Mouse (Mus musculus): ENCODE results near the gene Carmil3. TPM values are rescaled to one million over a fixed set of nuclear protein-coding genes. Genes with fewer than 3 reads are reported as not detected.

Carmil3 gene
- 0.83 and 1.2 TPM in 2 replicates for polyA plus RNA-seq (2012; rRNA removed)

DNA sequence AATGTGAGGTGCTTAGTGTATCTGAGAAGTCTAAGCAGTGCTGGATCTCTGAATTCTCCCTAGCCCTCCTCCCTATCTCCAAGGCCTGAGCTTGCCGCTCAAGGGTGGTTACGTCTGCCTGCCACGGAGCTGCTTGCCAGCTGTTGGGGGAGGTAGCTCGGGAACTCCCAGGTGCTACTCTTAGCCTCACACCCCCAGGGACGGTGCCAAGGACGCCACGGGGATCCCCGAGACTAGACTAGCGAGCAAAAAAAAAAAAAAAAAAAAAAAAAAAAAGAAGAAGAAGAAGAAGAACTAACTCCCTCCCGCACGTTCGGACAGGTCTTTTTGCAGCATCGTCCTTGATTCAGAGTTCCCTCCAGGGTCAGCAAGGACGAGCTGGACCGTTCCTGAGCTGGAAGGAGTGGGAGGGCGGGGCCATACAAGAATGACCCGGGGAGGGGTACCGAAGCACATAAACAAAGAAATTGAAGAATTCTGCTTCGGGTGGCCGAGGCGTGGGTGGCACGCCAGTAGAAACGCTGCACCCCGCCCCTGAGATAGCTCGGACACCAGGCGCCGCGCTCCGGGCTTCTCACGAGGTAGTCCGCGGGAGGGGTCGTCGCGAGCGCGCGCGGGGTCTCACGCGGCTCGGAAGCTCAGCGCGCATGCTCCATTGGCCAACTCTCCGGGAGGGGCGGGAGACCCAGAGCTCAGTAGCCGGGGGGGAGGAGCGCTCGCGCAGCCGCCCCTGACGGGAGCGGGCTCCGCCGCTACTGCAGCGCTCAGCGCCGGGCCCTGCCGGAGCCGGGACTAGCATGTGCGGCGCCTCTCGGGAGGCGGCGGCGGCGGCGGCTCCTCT is at the start of gene Carmil3:
TSS of gene Carmil3 (plus strand) at position 291 of the 841 bp plus-strand sequence.

GRCm38 (mm10) chr14:55478651-55479599 is 11.5 kb upstream of the Carmil3 start, which contains the start of gene Dhrs4:
TSS of gene Dhrs4 (plus strand) at chr14:55478758.

GRCm38 (mm10) chr14:55510125-55510731 is 19.8 kb downstream of the Carmil3 start, which contains the start of gene Cpne6:
TSS of gene Cpne6 (plus strand) at chr14:55510445.

GRCm38 (mm10) chr14:55524785-55525184 is 34.3 kb downstream of the Carmil3 start, which contains the start of gene Nrl:
TSS of gene Nrl (minus strand) at chr14:55524981.

GRCm38 (mm10) chr14:55540067-55540786 is 49.8 kb downstream of the Carmil3 start, which contains the start of gene Pck2:
TSS of gene Pck2 (plus strand) at chr14:55540266.

Other genes with a start within 250 kb of the Carmil3 start
- 85.7 and 88.1 TPM in 2 replicates for gene Dhrs4, start 11.9 kb upstream of the Carmil3 start, polyA plus RNA-seq (2012; rRNA removed)
- gene Cpne6, start 19.8 kb downstream of the Carmil3 start, polyA plus RNA-seq (2012; rRNA removed) = under 0.01 and 0.03 TPM in 2 replicates
- 0.02 TPM in 1 of 2 replicates, not detected in the other for gene Nrl, start 34.3 kb downstream of the Carmil3 start, polyA plus RNA-seq (2012; rRNA removed)
- 21.6 and 22.6 TPM in 2 replicates for gene Pck2, start 49.6 kb downstream of the Carmil3 start, polyA plus RNA-seq (2012; rRNA removed)
- gene Dcaf11, start 69.4 kb downstream of the Carmil3 start, polyA plus RNA-seq (2012; rRNA removed) = 45.8 and 49.5 TPM in 2 replicates
- 0.93 and 1.3 TPM in 2 replicates for gene A730061H03Rik, start 69.8 kb downstream of the Carmil3 start, polyA plus RNA-seq (2012; rRNA removed)
- 0.30 and 1.00 TPM in 2 replicates for gene Fitm1, start 85.0 kb downstream of the Carmil3 start, polyA plus RNA-seq (2012; rRNA removed)
- 89.0 and 93.6 TPM in 2 replicates for gene Psme1, start 87.5 kb downstream of the Carmil3 start, polyA plus RNA-seq (2012; rRNA removed)
- gene Emc9, start 94.7 kb downstream of the Carmil3 start, polyA plus RNA-seq (2012; rRNA removed) = 14.9 and 16.0 TPM in 2 replicates
- 87.0 and 89.9 TPM in 2 replicates for gene Psme2, start 100.5 kb downstream of the Carmil3 start, polyA plus RNA-seq (2012; rRNA removed)
- 7.7 and 9.1 TPM in 2 replicates for gene Rnf31, start 101.1 kb downstream of the Carmil3 start, polyA plus RNA-seq (2012; rRNA removed)
- gene Irf9, start 112.9 kb downstream of the Carmil3 start, polyA plus RNA-seq (2012; rRNA removed) = 38.3 and 44.8 TPM in 2 replicates
- 2.3 and 4.0 TPM in 2 replicates for gene Rec8, start 127.4 kb downstream of the Carmil3 start, polyA plus RNA-seq (2012; rRNA removed)
- gene Ipo4, start 145.3 kb downstream of the Carmil3 start, polyA plus RNA-seq (2012; rRNA removed) = 21.5 and 30.6 TPM in 2 replicates
- 1.5 TPM in 2 replicates for gene Gm49378, start 147.2 kb downstream of the Carmil3 start, polyA plus RNA-seq (2012; rRNA removed)
- 27.6 and 31.3 TPM in 2 replicates for gene Tm9sf1, start 153.2 kb downstream of the Carmil3 start, polyA plus RNA-seq (2012; rRNA removed)
- 0.37 and 0.43 TPM in 2 replicates for gene Tssk4, start 159.5 kb downstream of the Carmil3 start, polyA plus RNA-seq (2012; rRNA removed)
- gene Mdp1, start 169.9 kb downstream of the Carmil3 start, polyA plus RNA-seq (2012; rRNA removed) = 12.1 and 12.3 TPM in 2 replicates
- 13.9 and 15.5 TPM in 2 replicates for gene Gmpr2, start 181.3 kb downstream of the Carmil3 start, polyA plus RNA-seq (2012; rRNA removed)
- 132 and 150 TPM in 2 replicates for gene Nedd8, start 181.5 kb downstream of the Carmil3 start, polyA plus RNA-seq (2012; rRNA removed)
- gene Tinf2, start 191.2 kb downstream of the Carmil3 start, polyA plus RNA-seq (2012; rRNA removed) = 10.4 and 12.1 TPM in 2 replicates
- 9.0 and 11.1 TPM in 2 replicates for gene Tgm1, start 223.3 kb downstream of the Carmil3 start, polyA plus RNA-seq (2012; rRNA removed)
- gene Rabggta, start 231.6 kb downstream of the Carmil3 start, polyA plus RNA-seq (2012; rRNA removed) = 22.7 and 23.3 TPM in 2 replicates